Mouse (Mus musculus) lung, embryonic 14.5 days (tissue): ENCODE results near the gene Olfr295. TPM values are rescaled to one million over a fixed set of nuclear protein-coding genes. Genes with fewer than 3 reads are reported as not detected.

Experiments
- ATAC-seq: fragments of 200-750 bp; cut with Nextera tagmentation; 2 replicates; pipeline ENCODE4 v1.8.0; 2017; ENCODE audit warnings: mild to moderate bottlenecking, moderate TSS enrichment, moderate library complexity; ENCODE audit not compliant: insufficient read depth
- DNase-seq: peaks from one replicate; pipeline ENCODE4 v3.0.0-alpha.2; 2015
- H3K27ac ChIP-seq: fragments of 300-500 bp; sonication (generic); 2 replicates; pipeline ENCODE4 v1.5.1; 2014; ENCODE audit warnings: low read depth, mild to moderate bottlenecking, moderate library complexity
- H3K27me3 ChIP-seq: fragments of 300-500 bp; sonication (generic); 2 replicates; pipeline ENCODE4 v1.6.1; 2014; ENCODE audit warnings: low read length, control low read depth; ENCODE audit not compliant: insufficient read depth
- H3K36me3 ChIP-seq: fragments of 300-500 bp; sonication (generic); 2 replicates; pipeline ENCODE4 v1.6.1; 2014; ENCODE audit warnings: control low read depth; ENCODE audit not compliant: insufficient read depth
- H3K4me1 ChIP-seq: fragments of 300-500 bp; sonication (generic); 2 replicates; pipeline ENCODE4 v1.6.1; 2014; ENCODE audit warnings: antibody characterized with exemption, control low read depth; ENCODE audit not compliant: insufficient read depth
- H3K4me2 ChIP-seq: fragments of 300-500 bp; sonication (generic); 2 replicates; pipeline ENCODE4 v1.6.1; 2014; ENCODE audit warnings: mild to moderate bottlenecking
- H3K4me3 ChIP-seq: fragments of 300-500 bp; sonication (generic); 2 replicates; pipeline ENCODE4 v1.5.1; 2014; ENCODE audit warnings: low read depth, low read length
- H3K9ac ChIP-seq: fragments of 300-500 bp; sonication (generic); 2 replicates; pipeline ENCODE4 v1.6.1; 2014
- H3K9me3 ChIP-seq: fragments of 300-500 bp; sonication (generic); 2 replicates; pipeline ENCODE4 v1.6.1; 2016; ENCODE audit warnings: low read depth, low read length, control low read depth
- CTCF ChIP-seq: IDR thresholded peaks from 2 replicates; pipeline ENCODE4 v1.5.1; 2016; ENCODE audit warnings: antibody characterized with exemption, low read depth
- WGBS: fragments of 180-500 bp; shearing (Covaris S2); extraction: QIAGEN DNeasy Blood & Tissue Kit; methylation state at CpG from one replicate; pipeline ENCODE4 v1.1.7; 2014; 5-methylcytosine and 5-hydroxymethylcytosine counted together
- polyA plus RNA-seq: library from polyadenylated mRNA; unstranded; fragments of >200 nt; fragmentation: Nextera tagmentation; extraction: Ambion mirVana; gene quantifications from 2 replicates; pipeline ENCODE4 v1.2.1, GENCODE M21; 2014

Gene Olfr295
- not detected in 2 replicates for polyA plus RNA-seq

GRCm38 (mm10) chr7:86583562-86583961 is at the start of gene Olfr295:
Olfr295 (plus strand) TSS chr7:86583862.
- no peaks in the 10 kb centered on the region for H3K4me1 ChIP-seq
- H3K4me3 ChIP-seq = no peak within 1 kb of the TSS
- no peaks in the 10 kb centered on the region for H3K27me3 ChIP-seq
- H3K27ac ChIP-seq = no peak within 1 kb of the TSS
- no peak for ATAC-seq
- H3K9ac ChIP-seq = no peak within 1 kb of the TSS
- H3K36me3 ChIP-seq = no peaks in the 10 kb centered on the region
- H3K9me3 ChIP-seq = no peaks in the 10 kb centered on the region
- WGBS = 73% methylated on average over 2 of the region's 2 CpGs
- H3K4me2 ChIP-seq = no peak within 1 kb of the TSS
- DNase-seq = no peak
- TF ChIP-seq CTCF = no peak

DNA sequence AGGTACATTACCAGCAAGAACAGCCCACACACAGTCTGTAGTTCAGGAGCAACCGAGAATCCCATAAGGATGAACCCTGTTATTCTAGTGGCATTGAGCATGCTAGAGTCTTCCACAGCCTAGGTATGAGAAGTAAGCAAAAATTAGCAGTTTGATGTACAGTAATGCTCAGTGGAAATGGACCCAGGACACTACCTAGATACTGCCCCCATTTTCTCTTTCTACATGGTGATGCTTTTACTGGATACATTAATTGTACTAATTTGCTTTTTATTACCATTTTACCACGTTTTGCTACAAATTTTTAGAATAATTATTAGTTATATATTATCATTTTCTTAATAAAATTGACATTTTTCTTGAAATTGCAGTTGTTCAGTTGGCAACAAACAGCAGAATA is 32.9 kb downstream of the Olfr295 start, which contains the start of gene Olfr294:
Gene Olfr294 (minus strand): TSS at position 101 of the 400 bp plus-strand sequence.
- H3K9ac ChIP-seq = no peak within 1 kb of the TSS
- 59% methylated on average over 2 of the region's 2 CpGs for WGBS

More for the DNA sequence above, 32.9 kb downstream of the Olfr295 start, which contains the start of gene Olfr294:
- no peak within 1 kb of the TSS for H3K4me3 ChIP-seq
- ATAC-seq = no peak
- H3K9me3 ChIP-seq = no peaks in the 10 kb centered on the region
- no peak within 1 kb of the TSS for H3K4me2 ChIP-seq
- H3K36me3 ChIP-seq = no peaks in the 10 kb centered on the region
- H3K4me1 ChIP-seq = no peaks in the 10 kb centered on the region
- DNase-seq = no peak
- TF ChIP-seq CTCF = no peak
- no peaks in the 10 kb centered on the region for H3K27me3 ChIP-seq
- H3K27ac ChIP-seq = no peak within 1 kb of the TSS

Other genes with a start within 250 kb of the Olfr295 start
- gene Olfr307, start 246.3 kb upstream of the Olfr295 start, polyA plus RNA-seq = not detected in 2 replicates
- gene Olfr305, start 216.9 kb upstream of the Olfr295 start, polyA plus RNA-seq = not detected in 2 replicates
- not detected in 2 replicates for gene Olfr304, start 197.2 kb upstream of the Olfr295 start, polyA plus RNA-seq
- gene Olfr303, start 186.1 kb upstream of the Olfr295 start, polyA plus RNA-seq = not detected in 2 replicates
- not detected in 2 replicates for gene Olfr301, start 180.0 kb upstream of the Olfr295 start, polyA plus RNA-seq
- gene Olfr299, start 123.9 kb upstream of the Olfr295 start, polyA plus RNA-seq = not detected in 2 replicates
- not detected in 2 replicates for gene Olfr298, start 91.4 kb upstream of the Olfr295 start, polyA plus RNA-seq
- not detected in 2 replicates for gene Olfr297, start 63.9 kb upstream of the Olfr295 start, polyA plus RNA-seq
- not detected in 2 replicates for gene Olfr294, start 32.8 kb downstream of the Olfr295 start, polyA plus RNA-seq
- not detected in 2 replicates for gene Olfr293, start 65.2 kb downstream of the Olfr295 start, polyA plus RNA-seq
- not detected in 2 replicates for gene Olfr292, start 104.5 kb downstream of the Olfr295 start, polyA plus RNA-seq
- gene Folh1, start 192.1 kb downstream of the Olfr295 start, polyA plus RNA-seq = not detected in 2 replicates
- not detected in 2 replicates for gene Vmn2r77, start 211.2 kb downstream of the Olfr295 start, polyA plus RNA-seq